Mouse (Mus musculus): ENCODE data around the gene Selenos.

Gene Selenos

DNA sequence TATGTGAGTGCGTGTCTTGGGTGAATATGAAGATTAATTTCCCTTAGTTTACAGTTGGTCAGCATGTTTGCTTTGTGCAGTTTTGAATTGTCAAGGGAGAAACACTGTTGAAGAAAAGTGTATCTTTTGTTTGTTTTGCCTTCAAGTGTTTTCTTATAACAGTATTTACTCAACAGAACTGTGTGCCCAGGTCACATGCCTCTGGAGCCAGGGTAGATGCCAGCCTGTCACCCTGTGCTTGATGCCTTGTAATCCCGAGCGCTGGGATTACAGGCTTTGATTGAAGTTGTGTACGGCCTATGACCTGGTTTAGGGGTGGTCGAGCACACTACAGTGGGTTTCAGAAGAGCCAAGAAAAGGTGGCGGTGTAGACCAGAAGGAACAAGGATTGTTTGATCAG lies 4.3 kb downstream of the Selenos start:
- DNase-seq (ENCODE audit: extremely low read depth, low read depth, low spot score), result no peak

GRCm38 (mm10) chr7:66084546-66084945 lies 5.1 kb downstream of the Selenos start:
- DNase-seq (ENCODE audit: extremely low read depth, low read depth, low spot score), result no peak

- no peak for DNase-seq (ENCODE audit: extremely low read depth, low read depth, low spot score)
These were observed 8.2 kb downstream of the Selenos start for GRCm38 (mm10) chr7:66087652-66088051.

GRCm38 (mm10) chr7:66088077-66088476 lies 8.6 kb downstream of the Selenos start:
- peak; percentile 77 for DNase-seq (ENCODE audit: extremely low read depth, low read depth, low spot score)

DNA sequence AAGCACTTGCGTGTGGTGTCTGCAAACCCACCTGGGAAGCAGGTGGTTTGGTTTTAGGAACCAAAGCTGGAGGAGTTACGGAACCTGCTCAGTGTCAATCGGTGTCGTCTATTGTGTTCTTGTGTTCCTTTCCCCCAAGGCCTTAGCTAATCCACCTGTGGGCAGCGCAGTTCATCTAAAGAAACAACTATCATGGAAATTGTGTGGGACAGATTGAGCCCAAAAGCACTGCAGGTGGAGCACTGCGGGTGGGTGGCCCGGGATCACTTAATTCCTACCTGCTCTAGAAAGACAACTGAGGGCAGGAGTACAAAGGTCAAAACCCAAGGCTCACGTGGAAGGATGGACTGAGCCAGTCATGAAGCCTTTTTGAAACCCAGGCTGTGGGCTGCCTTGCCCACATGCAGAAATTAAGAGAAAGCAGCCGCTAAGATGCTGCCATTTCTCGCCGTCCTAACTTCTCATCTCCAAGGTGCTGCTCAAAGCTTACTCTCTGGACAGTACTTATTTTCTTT lies 11.3 kb downstream of the Selenos start:
- peak; percentile 84 for DNase-seq (ENCODE audit: extremely low read depth, low read depth, low spot score)

DNA sequence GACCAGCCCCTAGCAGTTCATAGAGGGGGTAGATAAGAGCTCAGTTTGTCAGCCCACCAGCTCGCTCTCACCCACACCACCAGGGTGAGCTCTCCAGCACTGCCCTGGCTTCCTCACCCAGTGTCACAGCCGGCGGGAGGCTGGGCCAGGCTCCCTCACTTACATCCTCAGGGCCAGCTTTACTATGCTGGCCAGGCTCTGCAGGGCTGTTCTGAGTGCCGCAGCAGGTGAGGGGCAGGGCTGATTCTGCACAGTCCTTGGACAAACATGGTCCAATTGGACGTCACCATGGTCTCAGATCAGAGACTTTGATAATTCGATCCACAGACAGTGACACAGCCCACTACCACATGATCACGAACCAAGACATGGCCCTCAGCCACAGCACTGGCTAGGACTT lies 12.1 kb downstream of the Selenos start:
- no peak for DNase-seq (ENCODE audit: extremely low read depth, low read depth, low spot score)

DNA sequence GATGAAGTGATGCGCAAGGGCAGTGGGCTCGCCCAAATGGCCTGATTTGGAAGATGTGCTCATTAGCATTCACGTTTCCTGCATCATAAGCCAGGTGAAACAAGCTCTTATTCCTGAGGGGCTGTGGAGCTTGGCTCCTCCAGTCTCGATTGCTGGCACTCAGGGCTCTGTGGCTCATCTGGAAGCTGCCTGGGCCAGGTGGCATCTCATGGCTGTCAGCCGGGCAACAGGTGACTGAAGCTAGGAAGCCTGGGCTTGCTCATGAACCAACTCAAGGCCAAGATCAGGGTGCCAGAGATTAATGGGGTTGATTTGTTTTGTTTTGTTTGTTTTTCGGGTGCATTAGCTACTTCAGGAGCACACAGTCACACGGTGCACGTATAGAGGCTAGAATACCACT lies 13.2 kb downstream of the Selenos start:
- no peak for DNase-seq (ENCODE audit: extremely low read depth, low read depth, low spot score)

GRCm38 (mm10) chr7:66094141-66094540 lies 14.7 kb downstream of the Selenos start:
- no peak for DNase-seq (ENCODE audit: extremely low read depth, low read depth, low spot score)

DNA sequence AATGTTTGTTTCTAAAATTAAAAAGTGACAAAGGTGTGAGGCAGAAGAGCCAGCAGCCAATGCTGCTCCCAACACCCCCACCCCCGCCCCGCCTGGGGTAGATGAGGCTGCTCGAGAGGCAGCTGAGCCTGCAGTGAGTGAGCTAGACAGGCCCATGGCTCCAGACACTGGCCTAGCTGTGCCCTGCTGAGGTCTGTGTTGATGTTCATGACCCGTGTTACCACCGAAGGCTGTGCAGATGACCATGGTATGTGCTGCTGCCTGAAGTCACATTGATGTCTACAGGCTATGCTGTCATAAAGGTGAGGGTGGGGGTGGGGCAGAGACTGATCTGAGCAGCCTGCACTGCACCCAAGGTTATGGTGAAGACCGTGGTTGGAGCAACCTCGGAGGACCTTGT lies 19.4 kb downstream of the Selenos start:
- DNase-seq (ENCODE audit: extremely low read depth, low read depth, low spot score), result no peak

GRCm38 (mm10) chr7:66101866-66102265 lies 22.4 kb downstream of the Selenos start:
- no peak for DNase-seq (ENCODE audit: extremely low read depth, low read depth, low spot score)

DNA sequence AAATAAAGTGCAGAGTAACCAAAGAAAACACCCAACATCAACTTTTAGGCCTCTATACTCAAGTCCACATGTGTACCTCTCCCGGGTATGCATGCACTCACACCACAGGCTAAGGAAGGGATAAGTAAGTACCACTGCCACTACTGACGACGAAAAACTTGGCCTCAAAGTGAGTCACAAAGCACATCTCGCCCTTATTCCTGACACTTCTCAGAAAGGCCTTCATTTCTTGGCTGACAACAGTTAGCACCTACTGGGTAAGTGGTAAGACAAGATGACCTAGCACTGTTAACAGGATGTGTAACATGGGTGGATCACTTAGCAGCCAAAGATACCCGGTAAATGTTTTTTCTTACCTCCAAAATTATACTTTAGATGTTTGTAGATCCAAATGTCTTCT lies 25.1 kb downstream of the Selenos start:
- DNase-seq (ENCODE audit: extremely low read depth, low read depth, low spot score), result no peak

- no peak for DNase-seq (ENCODE audit: extremely low read depth, low read depth, low spot score)
These were observed 26.3 kb downstream of the Selenos start for GRCm38 (mm10) chr7:66105771-66106170.

- peak; percentile 68 for DNase-seq (ENCODE audit: extremely low read depth, low read depth, low spot score)
These were observed 27.2 kb downstream of the Selenos start for GRCm38 (mm10) chr7:66106581-66107056.

DNA sequence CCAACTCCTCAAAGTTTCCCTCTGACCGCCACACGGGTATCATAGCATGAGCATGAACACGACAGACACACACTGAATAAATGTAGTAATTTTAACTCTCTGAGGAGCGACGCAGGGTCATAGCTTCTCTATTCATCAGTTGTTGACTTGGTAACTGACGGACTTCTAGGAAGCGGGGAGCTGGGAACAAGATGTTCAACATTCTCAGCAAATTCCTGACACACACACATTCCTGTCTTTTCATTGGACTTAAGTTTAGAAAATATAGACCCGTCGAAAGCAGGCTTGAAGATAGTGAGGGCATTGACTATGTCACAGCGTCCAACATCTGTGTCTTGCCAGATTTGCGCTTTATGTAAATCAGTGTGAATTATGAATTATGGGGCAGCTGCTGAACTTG lies 27.8 kb downstream of the Selenos start:
- DNase-seq (ENCODE audit: extremely low read depth, low read depth, low spot score), result no peak

- DNase-seq (ENCODE audit: extremely low read depth, low read depth, low spot score), result no peak
These were observed 28.5 kb downstream of the Selenos start for GRCm38 (mm10) chr7:66107930-66108329.

DNA sequence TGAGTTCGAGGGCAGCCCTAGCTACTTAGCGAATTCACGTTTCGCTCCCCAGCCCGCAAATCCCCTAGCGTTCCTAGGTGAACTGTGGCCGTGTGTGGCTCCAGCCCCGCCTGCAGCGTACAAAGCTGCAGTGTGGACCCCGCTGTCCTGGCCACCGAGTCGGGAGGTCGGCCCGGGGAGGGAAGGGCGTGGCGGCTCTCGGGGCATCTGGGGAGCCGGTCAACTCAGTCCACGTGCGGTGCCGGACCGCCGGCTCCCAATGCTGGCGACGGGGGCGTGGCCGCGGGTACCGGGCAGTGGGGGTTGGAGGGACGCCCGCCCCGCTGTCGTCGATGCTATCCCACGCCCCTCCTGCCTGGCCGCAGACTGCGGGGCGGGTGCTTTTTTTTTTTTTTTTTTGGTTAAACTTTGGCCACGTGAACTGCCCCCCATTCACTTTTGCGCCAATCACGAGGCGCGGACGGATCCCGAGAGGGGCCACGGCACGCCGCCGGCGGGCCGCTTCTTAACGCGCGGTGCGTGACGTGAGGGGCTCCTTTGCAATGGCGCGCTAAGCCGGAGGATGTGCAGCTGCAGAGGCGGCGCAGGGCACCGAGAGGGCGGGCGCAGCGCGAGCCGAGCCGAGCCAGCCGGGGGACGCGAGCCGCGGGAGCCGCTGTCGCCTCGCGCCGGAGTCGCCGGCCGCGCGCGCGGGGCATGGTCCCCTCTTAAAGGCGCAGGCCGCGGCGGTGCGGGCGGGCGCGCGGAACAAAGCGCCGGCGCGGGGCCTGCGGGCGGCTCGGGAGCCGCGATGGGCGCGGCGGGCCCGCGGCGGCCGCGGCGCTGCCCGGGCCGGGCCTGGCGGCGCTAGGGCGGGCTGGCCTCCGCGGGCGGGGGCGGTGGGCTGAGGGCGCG lies 29.8 kb downstream of the Selenos start, which contains the start of gene Chsy1:
Chsy1 (plus strand) TSS at position 555 of the 894 bp plus-strand sequence.
- no peak for DNase-seq (ENCODE audit: extremely low read depth, low read depth, low spot score)

DNA sequence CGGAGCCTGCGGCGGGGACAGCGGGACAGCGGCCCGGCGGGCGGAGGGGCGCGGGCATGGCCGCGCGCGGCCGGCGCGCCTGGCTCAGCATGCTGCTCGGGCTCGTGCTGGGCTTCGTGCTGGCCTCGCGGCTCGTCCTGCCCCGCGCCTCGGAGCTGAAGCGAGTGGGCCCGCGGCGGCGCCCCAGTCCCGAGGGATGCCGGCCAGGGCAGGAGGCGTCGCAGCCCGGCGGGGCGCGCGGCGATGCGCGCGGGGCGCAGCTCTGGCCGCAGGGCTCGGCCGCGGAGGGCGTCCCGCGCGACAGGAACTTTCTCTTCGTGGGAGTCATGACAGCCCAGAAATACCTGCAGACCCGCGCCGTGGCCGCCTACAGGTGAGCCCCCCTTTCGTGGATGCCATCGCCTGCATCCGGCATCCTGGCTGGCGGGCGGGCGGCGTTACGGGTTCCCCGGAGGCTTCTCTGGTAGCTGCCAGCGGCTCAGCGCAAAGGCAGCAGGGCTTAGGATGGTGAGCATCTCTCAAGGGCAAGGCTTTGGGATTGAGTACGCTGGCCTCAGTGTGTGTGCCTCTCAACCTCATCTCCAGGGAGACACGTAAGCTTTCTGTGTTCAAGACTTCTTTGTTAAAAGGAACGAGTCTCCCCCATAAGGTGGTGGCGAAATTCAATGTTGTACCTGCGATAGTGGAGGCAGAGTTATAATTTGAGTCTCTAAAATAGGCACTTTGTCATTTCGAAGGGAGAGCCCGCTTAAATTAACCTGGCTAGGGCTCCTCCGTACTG lies 30.6 kb downstream of the Selenos start:
- DNase-seq (ENCODE audit: extremely low read depth, low read depth, low spot score), result no peak

DNA sequence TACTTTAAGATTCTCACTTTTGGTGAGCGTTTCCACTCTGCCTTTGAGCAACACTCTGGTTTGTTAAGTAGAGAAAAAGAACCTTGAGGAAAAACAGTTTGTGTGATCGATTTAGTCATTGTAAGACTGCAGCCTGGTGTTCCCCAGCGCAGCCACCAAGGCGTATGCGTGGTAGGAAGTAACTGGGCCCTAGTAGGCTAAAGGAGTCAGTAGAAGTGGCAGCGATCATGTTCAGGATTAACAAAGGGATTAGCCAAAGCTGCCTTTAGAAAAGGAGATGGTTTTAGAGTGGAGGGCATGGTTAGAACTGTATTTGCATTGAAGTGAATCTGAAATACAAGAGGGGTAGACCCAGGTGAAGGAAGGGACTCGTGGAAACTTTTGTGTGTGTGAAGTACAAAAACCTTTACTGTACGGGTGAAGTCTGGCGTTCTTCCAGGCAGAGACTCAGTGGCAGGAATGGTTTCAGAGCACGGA lies 31.2 kb downstream of the Selenos start:
- no peak for DNase-seq (ENCODE audit: extremely low read depth, low read depth, low spot score)

DNA sequence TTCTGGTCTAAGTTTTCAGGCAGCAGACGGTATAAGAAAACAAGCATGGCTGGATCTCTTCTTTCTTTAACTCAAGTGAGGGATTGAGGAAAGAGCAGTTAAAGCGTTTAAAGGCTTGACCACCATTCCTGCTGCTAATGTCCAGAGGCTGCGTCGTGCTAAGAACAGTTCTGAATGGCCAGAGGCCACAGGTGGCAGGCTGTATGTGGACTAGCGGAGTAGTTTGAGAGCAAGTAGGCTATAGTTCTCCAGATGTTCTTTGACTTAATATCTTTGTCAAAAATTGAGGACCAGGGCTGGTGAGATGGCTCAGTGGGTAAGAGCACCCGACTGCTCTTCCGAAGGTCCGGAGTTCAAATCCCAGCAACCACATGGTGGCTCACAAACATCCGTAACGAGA lies 31.8 kb downstream of the Selenos start:
- DNase-seq (ENCODE audit: extremely low read depth, low read depth, low spot score), result no peak

DNA sequence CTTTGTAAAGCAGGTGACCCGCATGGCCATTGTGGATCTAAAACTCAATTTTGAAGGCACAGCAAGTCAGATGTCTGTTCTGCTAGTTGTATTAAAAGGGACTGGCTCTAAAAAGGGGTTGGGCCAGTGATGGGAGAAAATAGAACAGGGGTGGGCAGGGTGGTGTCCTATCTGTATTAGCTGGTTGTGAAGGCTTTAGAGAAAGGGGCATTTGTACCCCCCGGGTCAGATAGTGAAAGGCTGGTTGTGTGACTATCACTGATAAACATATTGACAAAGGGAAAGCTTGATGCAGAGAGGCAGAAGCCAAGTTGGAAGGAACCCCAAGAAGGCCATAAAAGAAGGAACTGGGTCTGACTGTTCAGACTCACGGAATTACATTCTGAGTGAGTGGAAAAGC lies 34.1 kb downstream of the Selenos start:
- DNase-seq (ENCODE audit: extremely low read depth, low read depth, low spot score), result no peak

- no peak for DNase-seq (ENCODE audit: extremely low read depth, low read depth, low spot score)
These were observed 36.4 kb downstream of the Selenos start for GRCm38 (mm10) chr7:66115821-66116343.

Measured in fat pad, adult 2 months (tissue).